Mouse (Mus musculus): ENCODE measurements at regions not wholly inside any gene's neighbourhood (a gene's known extent, or its start where the extent isn't known, plus 50 kb on each side); places are given as distances from the start of the nearest gene placed in this dataset.
A peak's percentile ranks its signal among the peaks of the same experiment; 100 is the strongest.
"Not testable (repeated sequence)": the region's sequence is repeated elsewhere in the genome, so short reads cannot be mapped to it uniquely, and the experiment has no call there.

DNA sequence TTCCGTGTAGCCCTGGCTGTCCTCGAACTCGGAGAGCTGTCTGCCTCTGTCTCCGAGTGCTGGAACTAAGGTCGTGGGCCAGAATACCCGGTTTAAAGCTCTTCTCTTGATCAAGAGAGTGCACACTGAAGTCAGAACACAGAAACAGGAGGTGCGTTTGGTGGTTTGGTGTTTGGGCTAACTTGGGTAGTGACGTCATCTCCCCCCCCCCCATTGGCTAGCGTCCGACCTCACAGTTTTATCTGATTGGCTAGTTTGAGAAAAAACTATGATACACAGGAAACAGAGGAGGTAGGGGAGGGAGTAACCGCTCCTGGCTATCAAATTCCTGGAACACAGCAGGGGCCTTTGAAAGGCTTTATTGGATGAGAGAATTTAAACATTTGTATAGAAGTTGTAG is 60.2 kb upstream of the Pim1 start:
- Histone ChIP-seq H3K4me1 (no peaks in the 10 kb centered on the region), H3K27me3 (no peaks in the 10 kb centered on the region), H3K4me2 (no peak overlapping the region), H3K27ac (no peak overlapping the region), H3K4me3 (no peak overlapping the region), H3K9me3 (replicated peaks) (no peaks in the 10 kb centered on the region), H3K36me3 (ENCODE audit: poor library complexity, severe bottlenecking) (no peaks in the 10 kb centered on the region), H3K9ac (no peak overlapping the region)
- no peak for ATAC-seq
- 86% methylated on average over 11 of the region's 11 CpGs for WGBS

DNA sequence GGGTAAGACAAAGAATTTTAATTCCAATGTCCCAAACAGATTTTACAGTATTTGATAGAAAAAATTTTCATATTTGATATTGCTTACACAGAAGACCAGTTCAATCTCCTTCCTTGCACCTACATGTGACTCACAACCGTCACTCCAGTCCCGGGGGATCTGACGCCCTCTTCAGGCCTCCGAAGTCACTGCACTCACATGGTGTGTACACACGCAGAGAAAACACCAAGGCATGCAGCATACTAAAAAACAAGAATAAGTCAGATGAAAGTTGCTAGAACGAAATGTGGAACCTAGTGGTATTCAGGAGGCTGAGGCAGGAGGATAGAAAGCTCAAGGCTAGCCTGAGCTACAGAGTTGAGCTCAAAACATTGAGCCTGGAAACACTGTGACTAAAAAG is 59.7 kb upstream of the Pim1 start:
- no peaks in the 10 kb centered on the region for H3K27me3 ChIP-seq
- no peak overlapping the region for H3K4me3 ChIP-seq
- H3K4me2 ChIP-seq, result no peak overlapping the region
- no peaks in the 10 kb centered on the region for H3K4me1 ChIP-seq
- WGBS, result 97% methylated on average over 6 of the region's 6 CpGs
- H3K9me3 ChIP-seq (replicated peaks), result no peaks in the 10 kb centered on the region
- H3K27ac ChIP-seq, result no peak overlapping the region
- no peak for ATAC-seq
- H3K36me3 ChIP-seq (ENCODE audit: poor library complexity, severe bottlenecking), result no peaks in the 10 kb centered on the region
- H3K9ac ChIP-seq, result no peak overlapping the region

DNA sequence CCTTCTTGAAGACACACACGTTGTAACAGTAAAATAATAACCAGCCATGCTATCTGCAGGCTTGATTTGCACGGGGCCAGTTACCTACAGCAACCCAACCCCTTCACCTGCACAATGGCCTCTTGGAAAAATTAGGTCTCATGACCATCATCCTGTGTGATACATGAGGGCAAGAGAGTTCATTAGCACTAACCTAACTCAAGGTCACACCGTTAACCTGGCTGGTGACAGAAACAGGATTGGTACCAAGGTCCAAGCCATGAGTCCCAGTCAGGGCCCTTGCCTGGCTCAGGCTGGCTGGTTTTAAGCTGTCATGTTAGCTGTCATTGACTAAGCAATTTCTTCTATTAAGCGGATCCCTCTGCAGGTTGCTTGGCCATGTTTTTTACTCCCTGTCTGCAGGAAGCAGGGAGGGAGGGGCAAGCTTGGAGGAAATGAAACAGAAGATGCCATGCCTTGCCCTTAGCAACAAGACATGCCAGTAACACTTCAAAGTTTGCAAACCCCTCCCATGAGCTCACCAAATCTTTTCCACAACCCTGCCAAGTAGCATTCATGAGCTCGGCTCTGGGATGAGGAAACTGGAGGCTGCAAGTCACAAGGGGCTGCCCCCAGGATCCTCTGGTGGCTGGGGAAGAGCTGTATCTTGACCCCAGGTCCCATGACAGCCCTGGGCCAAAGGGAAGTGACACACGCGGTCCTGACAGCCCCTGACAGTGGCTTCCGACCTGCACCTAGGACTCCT is 58.8 kb upstream of the Pim1 start:
- Histone ChIP-seq H3K27ac (no peak overlapping the region), H3K4me2 (no peak overlapping the region), H3K27me3 (no peaks in the 10 kb centered on the region), H3K4me1 (peaks cover 2% of the 10 kb centered on the region), H3K36me3 (ENCODE audit: poor library complexity, severe bottlenecking) (no peaks in the 10 kb centered on the region), H3K9ac (no peak overlapping the region), H3K9me3 (replicated peaks) (no peaks in the 10 kb centered on the region), H3K4me3 (no peak overlapping the region)
- 75% methylated on average over 8 of the region's 8 CpGs for WGBS
- no peak for ATAC-seq

DNA sequence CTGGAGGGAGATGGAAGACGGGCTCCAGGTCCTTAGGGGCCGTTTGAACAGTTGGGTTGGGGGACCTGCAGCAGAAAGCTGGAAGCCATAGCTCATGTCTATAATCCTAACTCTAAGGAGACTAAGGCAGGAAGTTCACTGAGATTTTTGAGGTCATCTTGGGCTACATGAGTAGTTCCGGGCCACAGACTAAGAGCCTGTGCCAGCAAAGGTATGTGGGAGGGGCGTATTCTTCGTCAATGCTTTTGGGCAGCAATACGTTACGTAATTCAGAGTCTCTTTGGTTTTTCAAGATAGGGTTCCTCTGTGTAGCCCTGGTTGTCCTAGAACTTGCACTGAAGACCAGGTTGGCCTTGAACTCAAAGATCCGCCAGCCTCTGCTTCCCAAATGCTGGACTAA is 57.9 kb upstream of the Pim1 start:
- Histone ChIP-seq H3K4me2 (no peak overlapping the region), H3K27ac (no peak overlapping the region), H3K27me3 (no peaks in the 10 kb centered on the region), H3K9me3 (replicated peaks) (no peaks in the 10 kb centered on the region), H3K36me3 (ENCODE audit: poor library complexity, severe bottlenecking) (no peaks in the 10 kb centered on the region), H3K4me3 (no peak overlapping the region), H3K9ac (no peak overlapping the region), H3K4me1 (peaks cover 11% of the 10 kb centered on the region)
- ATAC-seq, result no peak
- WGBS, result 94% methylated on average over 8 of the region's 8 CpGs

DNA sequence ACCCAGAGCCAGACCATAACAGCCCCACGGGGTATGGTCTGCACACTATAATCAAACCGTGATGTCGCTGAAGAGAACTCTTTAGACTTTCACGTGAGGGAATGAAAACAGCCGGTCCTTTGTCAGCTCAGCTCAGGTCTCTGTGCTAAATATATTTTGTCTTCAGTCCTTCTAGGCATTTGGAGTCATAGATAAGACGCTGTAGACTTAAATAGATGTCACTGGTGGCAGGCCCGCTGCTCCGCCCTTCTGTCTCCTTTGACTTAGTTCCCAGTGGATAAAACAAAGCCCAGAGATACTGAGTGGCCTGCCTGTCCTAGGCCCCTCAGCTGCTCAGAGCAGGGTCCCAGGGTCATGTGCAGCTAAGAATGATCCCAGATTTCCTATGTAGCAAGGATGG is 57.2 kb upstream of the Pim1 start:
- no peak for ATAC-seq
- H3K4me2 ChIP-seq, result no peak overlapping the region

DNA sequence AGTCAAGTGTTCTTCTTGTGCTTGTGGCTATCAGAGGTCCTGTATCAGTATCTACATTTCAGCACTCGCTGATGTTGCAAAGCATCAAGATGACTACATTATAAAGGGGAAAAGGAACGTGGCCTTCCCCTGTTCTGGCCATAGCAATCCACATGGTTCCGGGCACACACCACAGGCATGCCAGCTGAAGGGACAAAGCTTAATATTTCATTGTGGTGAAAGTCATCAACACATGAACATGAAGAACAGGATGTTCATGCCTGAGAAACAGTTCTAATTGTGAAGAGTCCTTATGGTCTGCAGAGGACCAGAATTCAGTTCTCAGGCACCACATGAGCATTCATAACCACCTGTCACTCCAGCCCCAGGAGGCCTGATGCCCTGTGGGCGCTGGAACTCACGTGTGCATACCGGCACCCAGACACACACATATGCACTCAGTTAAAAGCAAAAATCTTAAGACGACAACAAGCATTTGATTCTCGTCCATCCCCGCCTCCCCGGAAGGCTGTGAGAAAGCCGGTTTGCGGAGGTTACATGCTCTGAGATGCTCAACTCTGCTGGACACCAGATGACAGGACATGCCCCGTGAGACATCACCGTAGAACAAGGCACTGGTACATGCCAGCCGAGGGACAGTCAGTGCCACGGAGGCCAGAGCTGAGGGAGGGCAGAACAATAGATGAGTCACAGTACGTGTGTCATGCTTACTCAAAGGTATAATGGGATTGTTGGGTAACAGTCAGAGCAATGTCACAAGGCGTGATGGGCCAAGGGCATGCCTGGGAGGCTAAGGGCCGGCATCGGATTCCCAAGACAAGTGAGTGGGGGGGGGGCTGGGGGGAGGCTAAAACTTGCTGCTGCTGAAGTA is 56.2 kb upstream of the Pim1 start:
- no peaks in the 10 kb centered on the region for H3K27me3 ChIP-seq
- no peak overlapping the region for H3K4me3 ChIP-seq
- H3K9me3 ChIP-seq (replicated peaks), result no peaks in the 10 kb centered on the region
- no peak for ATAC-seq
- WGBS, result 83% methylated on average over 20 of the region's 20 CpGs
- peaks cover 27% of the 10 kb centered on the region for H3K4me1 ChIP-seq
- H3K36me3 ChIP-seq (ENCODE audit: poor library complexity, severe bottlenecking), result no peaks in the 10 kb centered on the region
- H3K27ac ChIP-seq, result no peak overlapping the region
- H3K9ac ChIP-seq, result no peak overlapping the region
- no peak overlapping the region for H3K4me2 ChIP-seq

More for the DNA sequence above, 57.2 kb upstream of the Pim1 start:
- Histone ChIP-seq H3K27ac (no peak overlapping the region), H3K4me1 (peaks cover 17% of the 10 kb centered on the region), H3K9me3 (replicated peaks) (no peaks in the 10 kb centered on the region), H3K9ac (no peak overlapping the region), H3K27me3 (no peaks in the 10 kb centered on the region), H3K36me3 (ENCODE audit: poor library complexity, severe bottlenecking) (no peaks in the 10 kb centered on the region), H3K4me3 (no peak overlapping the region)
- WGBS, result 80% methylated on average over 8 of the region's 8 CpGs

DNA sequence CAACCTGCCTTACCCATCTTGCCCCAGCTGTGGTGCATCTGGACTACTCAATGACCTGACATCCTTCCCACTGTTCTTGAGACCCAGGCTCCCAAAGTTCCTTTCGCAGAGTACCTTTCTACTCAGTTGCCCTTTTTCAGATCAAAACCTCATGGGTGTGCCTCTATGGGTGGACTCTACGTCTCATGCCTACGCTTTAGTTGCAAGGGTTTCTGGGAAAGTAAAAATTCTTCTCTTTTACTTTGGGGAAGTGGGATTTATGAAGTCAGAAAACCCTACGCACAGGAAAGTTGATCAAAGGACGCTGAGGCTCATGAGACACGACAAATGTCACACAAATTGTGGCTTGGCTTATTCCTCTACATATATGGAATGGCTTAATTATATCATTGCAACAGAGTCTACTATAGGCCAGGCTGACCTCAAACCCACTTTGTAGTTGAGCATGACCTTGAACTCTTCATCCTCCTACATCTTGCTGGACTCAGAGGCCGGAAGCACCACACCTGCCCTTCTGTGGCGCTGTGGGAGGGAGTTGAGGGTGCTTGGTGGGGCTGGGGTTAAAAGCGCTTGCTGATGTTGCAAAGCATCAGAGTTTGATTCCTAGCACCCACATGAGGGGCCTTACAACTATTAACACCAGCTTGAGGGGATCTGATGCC is 55.1 kb upstream of the Pim1 start:
- Histone ChIP-seq H3K4me3 (no peak overlapping the region), H3K27me3 (no peaks in the 10 kb centered on the region), H3K27ac (no peak overlapping the region), H3K4me1 (peaks cover 27% of the 10 kb centered on the region), H3K4me2 (no peak overlapping the region), H3K36me3 (ENCODE audit: poor library complexity, severe bottlenecking) (no peaks in the 10 kb centered on the region), H3K9ac (no peak overlapping the region), H3K9me3 (replicated peaks) (no peaks in the 10 kb centered on the region)
- WGBS, result 98% methylated on average over 9 of the region's 9 CpGs
- no peak for ATAC-seq

DNA sequence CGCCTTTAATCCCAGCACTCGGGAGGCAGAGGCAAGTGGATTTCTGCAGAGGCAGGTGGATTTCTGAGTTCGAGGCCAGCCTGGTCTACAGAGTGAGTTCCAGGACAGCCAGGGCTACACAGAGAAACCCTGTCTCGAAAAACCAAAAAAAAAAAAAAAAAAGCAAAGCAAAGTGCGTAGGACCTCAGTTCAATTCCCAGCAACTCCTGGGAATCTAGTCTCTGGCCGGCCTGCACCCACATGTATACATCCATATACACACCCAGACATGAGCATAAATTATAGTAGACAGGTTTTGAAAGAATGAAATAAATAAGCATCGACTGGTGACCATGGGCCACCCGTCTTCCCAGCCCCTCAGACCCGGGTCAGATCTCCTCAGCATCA is 54.1 kb upstream of the Pim1 start:
- Histone ChIP-seq H3K4me3 (peak overlapping the region; percentile 39), H3K27ac (peak overlapping the region; percentile 89), H3K4me1 (peaks cover 27% of the 10 kb centered on the region), H3K9ac (peak overlapping the region; percentile 63), H3K4me2 (peak overlapping the region; percentile 65)
- H3K36me3 ChIP-seq (ENCODE audit: poor library complexity, severe bottlenecking); H3K27me3 ChIP-seq; H3K9me3 ChIP-seq (replicated peaks): not testable (repeated sequence)
- ATAC-seq, result 0 out of 2 replicates have a peak, but pooled peaks have one; percentile 2
- 74% methylated on average over 9 of the region's 9 CpGs for WGBS

DNA sequence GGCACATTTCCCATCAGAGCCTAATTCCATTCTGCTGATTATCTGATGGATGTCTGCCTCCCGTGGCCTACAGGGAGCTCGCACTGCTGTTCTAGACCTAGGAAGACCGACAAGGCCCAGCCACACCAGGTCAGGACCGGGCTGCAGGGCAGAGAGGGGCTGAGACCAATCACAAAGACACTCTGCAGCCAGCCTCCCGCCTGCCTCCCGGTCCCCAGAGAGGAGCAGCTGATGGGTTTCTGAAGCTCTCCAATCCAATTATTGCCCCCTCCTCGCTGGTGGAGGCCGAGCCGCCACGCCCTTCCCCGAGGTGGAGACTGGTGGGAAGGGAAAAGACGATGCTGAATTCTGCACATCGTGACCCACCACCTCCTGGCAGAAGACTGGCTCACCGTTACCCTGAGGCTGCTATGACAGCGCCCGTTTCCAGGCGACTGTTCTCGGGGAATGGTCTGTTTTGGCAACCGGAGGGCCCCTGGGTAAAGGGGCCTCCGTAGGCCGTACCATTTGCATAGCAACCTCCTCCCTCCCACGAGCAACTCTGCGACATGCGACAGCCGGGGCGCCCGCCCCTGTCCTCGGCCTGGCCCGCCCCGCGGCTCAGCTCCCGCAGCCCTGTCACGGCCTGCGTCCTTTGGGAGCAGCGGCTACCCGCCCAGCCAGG is 53.5 kb upstream of the Pim1 start:
- no peaks in the 10 kb centered on the region for H3K9me3 ChIP-seq (replicated peaks)
- H3K4me1 ChIP-seq, result peaks cover 27% of the 10 kb centered on the region
- peak overlapping the region; percentile 89 for H3K27ac ChIP-seq
- H3K4me2 ChIP-seq, result peak overlapping the region; percentile 65
- H3K9ac ChIP-seq, result peak overlapping the region; percentile 63
- H3K36me3 ChIP-seq (ENCODE audit: poor library complexity, severe bottlenecking), result no peaks in the 10 kb centered on the region
- WGBS, result under 1% methylated on average over 35 of the region's 36 CpGs
- H3K4me3 ChIP-seq, result peak overlapping the region; percentile 39
- no peaks in the 10 kb centered on the region for H3K27me3 ChIP-seq
- ATAC-seq, result peak; percentile 88

DNA sequence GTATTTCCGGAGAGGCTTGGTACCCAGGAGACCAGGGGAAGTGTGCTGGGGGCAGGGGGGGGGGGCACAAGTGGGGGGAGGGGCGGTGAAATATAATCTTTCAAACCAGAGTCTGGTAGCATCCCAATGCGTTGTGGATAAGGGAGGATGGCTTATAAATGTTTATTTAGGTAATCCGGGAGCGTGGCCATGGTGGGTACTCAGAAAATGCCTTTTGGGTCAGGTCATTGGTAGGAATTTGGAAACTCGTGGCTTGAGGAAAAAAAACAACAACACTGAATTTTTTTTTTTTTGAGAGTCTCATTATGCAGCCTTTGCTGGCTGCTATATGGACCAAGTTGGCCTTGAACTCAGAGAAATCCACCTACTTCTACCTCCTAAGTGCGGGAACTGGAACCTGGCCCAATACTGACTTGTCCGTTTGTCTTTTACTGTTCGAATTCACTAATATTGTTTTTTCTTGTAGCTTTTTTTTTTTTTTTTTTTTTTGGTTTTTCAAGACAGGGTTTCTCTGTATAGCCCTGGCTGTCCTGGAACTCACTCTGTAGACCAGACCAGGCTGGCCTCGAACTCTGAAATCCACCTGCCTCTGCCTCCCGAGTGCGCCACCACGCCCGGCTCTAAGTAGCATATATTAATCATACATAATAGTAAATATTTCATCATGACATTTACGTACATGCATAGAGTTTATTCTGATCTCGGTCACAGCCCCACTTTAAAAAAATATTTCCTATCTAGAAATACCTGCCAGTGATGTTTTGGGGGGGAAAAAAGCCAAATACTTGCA is 52.8 kb upstream of the Pim1 start:
- H3K27ac ChIP-seq, result peak overlapping the region; percentile 89
- H3K36me3 ChIP-seq (ENCODE audit: poor library complexity, severe bottlenecking), result no peaks in the 10 kb centered on the region
- 40% methylated on average over 16 of the region's 16 CpGs for WGBS
- ATAC-seq, result no peak; the same call in 1 of the 2 replicates
- H3K9me3 ChIP-seq (replicated peaks), result no peaks in the 10 kb centered on the region
- H3K9ac ChIP-seq, result peak overlapping the region; percentile 63
- peaks cover 27% of the 10 kb centered on the region for H3K4me1 ChIP-seq
- H3K27me3 ChIP-seq, result no peaks in the 10 kb centered on the region
- peak overlapping the region; percentile 39 for H3K4me3 ChIP-seq
- H3K4me2 ChIP-seq, result peak overlapping the region; percentile 65
